Mouse (Mus musculus) gastrocnemius, postnatal 14 days (tissue): ENCODE measurements around the gene Aacs. TPM values are rescaled to one million over a fixed set of nuclear protein-coding genes. Genes with fewer than 3 reads are reported as not detected.
A peak's percentile ranks its signal among the peaks of the same experiment; 100 is the strongest.

Source experiments
- DNase-seq: peaks from one replicate; pipeline ENCODE4 v3.0.0; 2021; ENCODE audit warnings: mixed read lengths
- intact Hi-C: fragments of 180-260 bp; cut with DNase I; formaldehyde crosslinking; loops from one replicate; pipeline ENCODE4 v1.15.1; 2025; ENCODE audit warnings: low total_unique reads
- total RNA-seq, 2 experiments: library from RNA; stranded (reverse); gene quantifications; 2 replicates each; pipeline ENCODE4 v1.2.3; 2021

Gene Aacs
- total RNA-seq, 2 experiments from 2014 or later = 2.0 to 4.6 TPM

DNA sequence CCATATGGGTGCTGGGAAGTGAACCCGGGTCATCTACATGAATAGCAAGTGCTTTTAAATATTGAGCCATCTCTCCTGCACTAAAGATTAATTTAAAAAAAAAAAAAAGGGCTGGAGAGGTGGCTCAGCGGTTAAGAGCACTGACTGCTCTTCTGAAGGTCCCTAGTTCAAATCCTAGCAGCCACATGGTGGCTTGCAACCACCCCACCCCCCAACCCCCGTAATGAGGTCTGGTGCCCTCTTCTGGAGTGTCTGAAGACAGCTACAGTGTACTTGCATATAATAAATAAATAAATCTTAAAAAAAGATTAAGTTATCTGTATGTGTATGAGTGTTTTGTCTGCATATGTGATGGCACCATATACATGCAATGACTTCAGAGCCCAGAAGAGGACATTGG lies 15.0 kb upstream of the Aacs start:
- intact Hi-C loops = loop anchor here (5.0 kb wide), 1 partner anchor 83 kb away; no protein-coding TSS in a partner anchor
- DNase-seq = no peak

DNA sequence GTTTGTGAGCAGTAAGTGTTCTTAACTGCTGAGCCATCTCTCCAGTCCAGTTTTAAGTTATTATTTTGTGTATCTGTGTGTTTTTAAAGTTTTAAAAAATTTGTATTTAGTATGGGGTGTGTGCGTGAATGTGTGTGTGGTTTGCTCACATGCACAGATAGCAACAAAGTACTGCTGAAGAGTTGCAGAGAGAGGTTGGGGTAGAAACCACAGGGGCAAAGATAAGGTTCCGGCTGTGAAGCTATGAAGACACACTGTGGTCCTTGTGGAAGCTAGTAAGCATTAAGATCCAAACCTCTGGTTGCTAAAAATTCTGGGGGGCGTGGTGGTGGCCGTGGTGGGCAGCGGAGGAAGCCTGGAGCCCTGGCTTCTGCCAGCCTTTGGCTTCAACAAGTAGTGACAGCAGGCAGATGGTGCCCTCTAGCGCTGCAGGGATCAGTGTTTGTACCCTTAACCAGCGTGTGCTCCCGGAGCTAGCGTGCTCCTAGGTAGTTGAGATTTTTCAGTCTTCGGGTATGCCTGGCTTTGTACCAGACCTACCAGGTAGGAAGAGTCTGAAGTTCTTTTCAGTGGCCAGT lies 13.7 kb upstream of the Aacs start:
- intact Hi-C loops = loop anchor here (5.0 kb wide), 1 partner anchor 85 kb away; no protein-coding TSS in a partner anchor
- peak; percentile 39 for DNase-seq

DNA sequence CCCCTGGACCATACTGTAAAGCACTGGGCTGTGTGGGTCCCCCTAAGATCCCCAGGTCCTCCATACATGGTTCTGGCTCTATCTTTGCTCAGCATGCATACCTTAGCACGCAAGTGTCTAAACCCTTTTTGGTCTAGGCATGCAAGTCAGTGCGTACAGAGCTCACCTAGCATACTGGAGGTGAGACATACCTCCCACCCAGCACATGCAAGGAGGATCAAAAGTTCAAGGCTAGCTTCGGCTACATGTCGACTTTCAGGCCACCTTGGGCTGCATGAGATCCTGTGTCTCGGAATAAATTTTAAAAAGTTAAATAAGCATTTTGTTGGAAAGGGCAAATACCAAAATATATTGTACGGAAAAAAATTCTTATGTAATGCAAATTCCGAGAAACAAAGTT lies 10.4 kb upstream of the Aacs start:
- no peak for DNase-seq
- intact Hi-C loops = no loop called here

DNA sequence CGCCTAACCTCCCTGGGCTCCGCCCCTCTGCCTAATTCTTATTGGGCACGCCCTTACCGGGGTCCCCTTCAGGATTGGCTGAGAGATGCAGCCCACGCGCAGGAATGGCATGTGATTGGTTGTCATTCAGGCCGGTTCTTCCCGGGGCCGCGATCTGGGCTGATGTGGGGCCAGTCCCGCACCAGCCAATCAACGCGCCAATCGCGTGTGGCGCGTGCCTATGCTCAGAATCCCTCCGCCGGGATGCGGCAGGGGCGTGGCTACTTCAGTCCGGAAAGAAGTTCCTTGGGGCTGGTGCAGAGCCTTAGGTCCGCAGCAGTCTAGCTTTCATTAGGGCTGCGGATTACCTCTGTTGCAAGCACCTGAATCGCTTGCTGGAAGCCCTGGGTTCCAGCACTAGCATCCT lies 9.9 kb upstream of the Aacs start:
- intact Hi-C loops = no loop called here
- peak; percentile 97 for DNase-seq

DNA sequence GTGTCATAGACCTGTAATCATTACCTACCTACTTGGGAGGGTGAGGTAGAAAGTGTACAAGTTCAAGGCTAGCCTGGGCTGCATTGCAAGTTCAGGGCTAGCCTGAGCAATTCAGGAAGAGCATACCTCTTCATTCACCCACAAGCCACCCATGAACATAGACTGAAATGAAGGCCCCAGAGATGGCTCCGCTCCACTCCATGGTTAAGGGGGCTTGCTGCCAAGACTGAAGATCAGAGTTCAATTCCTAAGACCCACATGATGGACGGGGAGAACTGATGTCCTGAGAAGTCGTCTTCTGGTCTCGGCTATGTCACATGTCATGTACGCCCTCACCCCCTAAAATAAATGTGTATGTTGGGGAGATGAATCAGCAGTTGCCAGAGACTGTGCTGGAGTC lies 9.1 kb upstream of the Aacs start:
- intact Hi-C loops = no loop called here
- no peak for DNase-seq

DNA sequence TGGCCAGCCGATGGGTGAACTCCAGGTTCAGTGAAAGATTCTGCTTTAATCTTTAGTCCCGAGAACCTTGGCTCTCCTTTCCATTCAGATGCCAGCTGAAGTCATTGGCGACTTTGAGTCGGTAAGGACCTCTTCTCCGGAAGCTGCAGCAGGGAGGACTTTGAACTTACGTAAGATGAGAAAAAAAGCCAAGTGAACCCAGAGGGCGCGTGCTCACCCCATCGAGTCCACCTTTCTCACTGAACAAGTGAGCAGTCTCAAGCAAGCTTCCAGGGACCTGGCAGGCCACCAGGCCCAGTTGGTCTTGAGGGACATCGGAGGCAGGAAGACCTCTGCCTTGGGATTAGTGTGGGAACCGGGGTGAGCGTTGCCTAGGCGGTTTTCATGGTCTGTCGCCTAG lies 8.4 kb upstream of the Aacs start:
- intact Hi-C loops = no loop called here
- no peak for DNase-seq

DNA sequence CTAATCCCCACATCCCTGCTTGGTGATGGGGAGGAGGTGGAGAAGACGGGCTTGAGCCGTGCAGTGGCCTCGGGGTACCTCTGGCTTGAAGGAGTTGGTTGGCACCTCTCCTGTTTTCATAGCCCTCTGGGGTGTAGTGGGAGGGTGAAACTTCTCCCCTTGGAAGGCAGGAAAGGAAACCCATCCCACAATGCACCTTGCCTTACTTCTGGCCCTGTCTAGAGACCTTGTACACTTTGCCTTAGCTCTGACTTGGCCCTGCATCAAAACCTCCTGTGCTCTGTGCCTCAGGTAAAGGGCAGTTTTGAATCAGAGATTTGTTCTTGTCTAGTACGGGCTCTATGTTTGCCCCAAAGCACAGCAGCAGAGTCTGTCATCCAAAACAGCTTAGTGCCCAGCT lies 4.9 kb upstream of the Aacs start:
- intact Hi-C loops = no loop called here
- DNase-seq = no peak

DNA sequence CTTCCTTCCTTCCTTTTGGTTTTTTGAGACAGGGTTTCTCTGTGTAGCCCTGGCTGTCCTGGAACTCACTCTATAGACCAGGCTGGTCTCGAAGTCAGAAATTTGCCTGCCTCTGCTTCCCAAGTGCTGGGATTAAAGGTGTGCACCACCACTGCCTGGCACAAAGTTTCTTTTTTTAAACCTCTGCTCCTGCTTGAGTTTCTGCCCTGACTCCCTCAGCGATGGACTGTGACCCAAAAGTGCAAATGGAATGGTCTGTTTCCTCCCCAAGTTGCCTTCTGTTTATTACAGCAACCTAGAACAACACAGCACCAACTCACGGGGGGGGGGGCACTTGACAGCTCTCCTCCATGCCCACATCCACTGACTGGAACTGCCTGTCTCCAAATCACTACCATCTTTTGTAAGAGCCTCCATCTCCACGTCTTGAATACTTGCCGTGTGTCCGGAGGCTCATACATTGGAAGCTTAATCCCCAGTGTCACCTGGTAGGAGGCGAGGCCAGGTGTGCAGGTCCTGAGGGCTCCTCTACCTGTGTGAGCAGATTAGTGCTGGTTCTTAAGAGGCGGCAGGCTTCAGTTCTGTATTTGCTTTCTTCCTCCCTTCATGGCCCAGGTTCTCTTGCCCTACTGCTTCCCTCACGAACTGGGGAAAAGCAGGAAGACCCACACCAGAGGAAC lies 2.7 kb upstream of the Aacs start:
- intact Hi-C loops = no loop called here
- no peak for DNase-seq

DNA sequence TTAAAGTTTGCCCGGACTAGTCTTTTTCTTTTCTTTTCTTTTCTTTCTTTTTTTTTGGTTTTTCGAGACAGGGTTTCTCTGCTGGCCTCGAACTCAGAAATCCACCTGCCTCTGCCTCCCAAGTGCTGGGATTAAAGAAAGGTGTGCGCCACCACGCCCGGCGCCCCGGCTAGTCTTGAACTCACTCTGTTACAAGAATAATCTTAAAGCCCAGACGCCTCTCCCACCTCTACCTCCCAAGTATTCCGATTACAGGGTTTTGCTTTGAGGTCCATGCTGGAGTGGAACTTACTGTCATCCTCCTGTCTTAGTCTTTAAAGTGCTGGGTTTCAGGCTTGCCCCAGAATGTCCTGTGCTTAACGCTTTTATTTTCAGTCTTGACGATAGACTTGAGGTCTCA lies 584 bp upstream of the Aacs start:
- no peak for DNase-seq
- intact Hi-C loops = no loop called here

DNA sequence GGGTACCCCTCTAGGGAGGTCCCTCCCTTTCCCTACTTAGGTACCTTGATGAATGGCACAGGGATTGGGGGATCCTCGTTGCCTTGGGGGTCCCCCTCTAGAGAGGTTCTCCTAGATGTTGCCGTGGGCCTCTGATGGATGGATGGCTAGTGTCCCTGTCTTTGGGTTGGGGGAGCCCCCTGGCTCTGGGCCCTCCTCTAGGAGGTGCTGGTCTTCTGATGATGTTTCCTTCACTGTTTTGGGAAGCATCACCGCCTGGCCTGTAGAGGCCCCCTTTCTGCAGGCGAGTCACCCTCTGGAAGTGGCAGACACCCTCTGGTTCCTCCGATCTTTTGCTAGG lies 642 bp downstream of the Aacs start:
- DNase-seq = no peak
- intact Hi-C loops = no loop called here

DNA sequence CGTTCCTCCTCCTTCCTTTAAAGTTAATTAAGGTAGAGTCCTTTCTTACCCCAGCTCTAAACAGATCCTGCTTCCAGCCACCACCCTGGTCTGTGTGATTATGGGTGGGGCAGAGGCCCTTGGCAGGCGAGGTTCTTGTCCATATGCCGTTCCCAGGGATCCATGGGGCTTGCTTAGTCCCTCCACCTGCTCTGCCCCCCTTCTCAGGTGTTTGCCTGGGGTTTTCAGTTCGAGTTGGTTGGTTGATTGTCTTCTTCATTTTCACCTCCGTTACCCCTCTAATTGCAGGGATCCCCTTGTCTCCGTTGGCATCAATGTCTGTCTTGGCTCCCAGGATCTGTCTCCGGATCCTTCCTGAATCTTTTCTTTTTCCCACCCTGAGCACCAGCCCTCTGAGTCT lies 1.2 kb downstream of the Aacs start:
- DNase-seq = no peak
- intact Hi-C loops = no loop called here

DNA sequence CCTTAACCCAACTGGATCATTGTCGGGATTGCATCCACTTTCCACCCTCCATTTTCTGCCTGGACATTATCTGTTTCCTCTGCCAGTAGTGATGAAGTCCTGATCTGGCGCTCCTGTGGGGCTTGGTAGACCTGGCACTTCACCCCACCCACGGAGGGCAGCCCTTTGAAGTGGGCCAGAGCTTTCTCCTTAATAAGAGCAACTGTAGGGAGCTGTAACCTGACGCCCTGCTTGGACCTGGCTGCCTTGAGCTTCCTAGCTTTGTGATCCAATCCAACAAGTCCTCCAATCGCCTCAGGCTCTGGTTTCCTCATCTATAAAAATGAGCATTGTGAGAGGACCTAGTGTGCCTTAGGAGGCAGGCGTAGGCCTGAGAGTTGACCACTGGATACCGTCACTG lies 1.9 kb downstream of the Aacs start:
- no peak for DNase-seq
- intact Hi-C loops = no loop called here

DNA sequence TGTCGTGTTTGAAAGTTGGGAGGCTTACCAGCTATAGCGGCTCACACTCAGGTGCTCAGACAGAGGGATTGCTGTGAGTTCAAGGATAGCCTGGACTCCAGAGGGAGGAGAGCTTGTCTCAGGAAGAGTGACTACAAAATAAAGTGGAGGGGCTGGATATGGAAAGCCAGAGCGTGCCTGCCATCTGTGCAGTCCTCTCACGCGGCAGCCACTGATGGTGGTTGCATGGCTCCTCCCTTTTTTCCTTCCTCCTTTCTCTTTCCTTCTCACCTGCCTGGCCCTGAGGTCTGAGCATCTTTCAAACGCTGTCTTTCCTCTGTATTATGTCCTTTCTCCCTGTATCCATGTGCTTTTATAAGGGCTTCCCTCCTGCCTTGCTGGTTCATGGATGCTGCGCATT lies 2.4 kb downstream of the Aacs start:
- no peak for DNase-seq
- intact Hi-C loops = no loop called here

DNA sequence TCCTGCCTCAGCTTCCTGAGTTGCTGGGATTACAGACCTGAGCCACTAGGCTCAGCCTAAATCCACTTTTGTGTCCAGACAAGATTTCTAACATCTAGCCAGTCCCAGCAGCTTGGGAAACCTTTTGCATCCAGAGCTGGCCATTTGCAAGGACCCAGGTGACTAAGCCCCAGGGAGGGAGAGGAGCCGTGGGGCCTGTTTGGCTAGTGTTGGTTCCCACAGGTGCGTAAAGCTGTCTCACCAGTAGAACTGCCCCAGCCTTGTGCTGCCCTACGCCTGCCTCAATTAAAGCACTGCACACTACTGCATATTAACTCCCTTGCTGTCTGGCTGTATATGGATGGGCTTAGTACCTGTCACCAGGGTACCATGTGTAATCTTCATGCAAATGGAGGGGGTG lies 3.8 kb downstream of the Aacs start:
- intact Hi-C loops = no loop called here

DNA sequence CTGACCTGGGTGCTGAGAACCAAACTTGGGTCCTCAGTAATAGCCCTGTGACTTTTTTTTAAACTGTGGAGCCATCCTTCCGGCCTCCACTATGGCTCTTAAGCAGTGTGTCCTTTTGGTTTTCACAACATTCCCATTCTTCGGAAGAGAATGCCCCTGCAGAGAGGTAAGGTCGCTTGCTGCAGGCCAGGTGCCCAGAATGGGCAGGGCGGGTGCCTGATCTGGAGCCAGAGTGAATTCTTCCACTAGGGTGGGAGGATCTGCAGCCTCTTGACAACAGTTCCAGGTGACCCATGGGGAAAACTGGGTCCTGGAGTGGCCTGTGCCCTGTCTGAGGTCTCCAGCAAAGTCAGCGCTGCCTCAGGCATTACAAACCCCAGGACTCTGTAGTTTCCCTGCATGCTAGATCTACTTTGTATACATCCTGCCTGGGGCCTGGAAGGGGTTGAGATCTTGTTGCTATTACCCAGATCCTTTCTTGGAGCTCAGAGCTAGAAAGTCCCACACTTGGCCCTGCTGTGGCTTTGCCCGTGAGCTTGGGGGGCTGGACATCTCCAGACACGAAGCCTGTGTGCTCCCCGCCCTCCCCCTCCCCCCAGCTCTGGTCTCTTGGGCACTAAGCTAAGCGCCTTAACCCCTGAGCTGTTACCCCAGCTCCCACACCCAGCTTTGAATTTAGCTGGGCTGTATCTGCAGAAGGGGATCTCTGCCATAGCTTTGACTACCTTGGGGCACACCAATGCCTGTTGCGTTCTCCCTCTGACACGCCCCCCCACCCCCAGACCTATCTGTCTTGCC lies 5.0 kb downstream of the Aacs start:
- no peak for DNase-seq
- intact Hi-C loops = no loop called here

More for the DNA sequence above, 3.8 kb downstream of the Aacs start:
- no peak for DNase-seq

DNA sequence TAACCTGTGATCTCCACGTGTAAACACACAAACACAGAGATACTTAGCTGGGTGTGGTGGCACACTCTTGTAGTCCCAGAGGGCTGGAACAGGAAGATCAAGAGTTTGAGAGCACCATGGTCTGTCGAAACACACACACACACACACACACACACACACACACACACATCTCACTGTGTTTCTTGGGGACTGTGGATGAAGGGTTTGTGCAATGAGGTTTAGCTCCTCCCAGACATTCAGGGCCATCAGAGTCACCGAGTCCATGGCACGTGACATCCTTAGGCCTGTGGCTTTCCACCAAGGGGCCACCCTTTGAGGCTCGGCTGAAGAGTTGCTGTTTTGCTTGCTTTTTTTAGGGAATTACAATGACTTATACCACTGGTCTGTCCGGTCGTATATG lies 6.9 kb downstream of the Aacs start:
- intact Hi-C loops = no loop called here
- DNase-seq = no peak

DNA sequence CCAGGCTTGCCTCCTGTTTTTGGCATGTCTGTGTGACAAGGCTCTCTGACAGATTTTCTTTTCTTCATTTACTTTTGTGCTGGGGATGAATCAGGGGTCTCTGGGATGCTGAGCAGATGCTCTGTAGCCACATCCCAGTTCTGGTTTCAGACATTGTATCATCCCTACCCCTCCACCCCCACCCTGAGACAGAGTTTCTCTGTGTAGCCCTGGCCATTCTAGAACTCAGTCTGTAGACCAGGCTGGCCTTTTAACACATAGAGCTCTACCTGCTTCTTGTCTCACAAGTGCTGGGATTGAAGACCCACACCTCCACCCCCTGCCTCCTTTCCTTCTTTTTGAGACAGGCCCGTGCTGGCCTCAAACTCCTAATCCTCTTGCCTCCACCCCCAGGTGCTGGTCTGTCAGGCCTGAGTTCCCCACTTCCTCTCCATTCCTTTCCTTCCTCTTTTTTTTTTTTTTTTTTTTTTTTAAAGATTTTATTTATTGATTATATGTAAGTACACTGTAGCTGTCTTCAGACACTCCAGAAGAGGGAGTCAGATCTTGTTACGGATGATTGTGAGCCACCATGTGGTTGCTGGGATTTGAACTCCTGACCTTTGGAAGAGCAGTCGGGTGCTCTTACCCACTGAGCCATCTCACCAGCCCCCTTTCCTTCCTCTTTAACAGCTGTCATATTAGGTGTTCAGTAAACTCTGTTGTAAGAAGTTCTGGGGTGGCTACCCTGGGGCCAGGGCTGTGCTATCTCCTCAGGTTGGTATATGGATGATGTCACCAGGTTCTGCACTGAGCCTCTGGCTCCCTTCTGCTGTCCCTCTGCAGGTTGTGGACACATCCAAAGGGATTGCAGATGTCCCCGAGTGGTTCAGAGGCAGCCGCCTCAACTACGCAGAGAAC lies 8.3 kb downstream of the Aacs start:
- DNase-seq = no peak
- intact Hi-C loops = no loop called here

DNA sequence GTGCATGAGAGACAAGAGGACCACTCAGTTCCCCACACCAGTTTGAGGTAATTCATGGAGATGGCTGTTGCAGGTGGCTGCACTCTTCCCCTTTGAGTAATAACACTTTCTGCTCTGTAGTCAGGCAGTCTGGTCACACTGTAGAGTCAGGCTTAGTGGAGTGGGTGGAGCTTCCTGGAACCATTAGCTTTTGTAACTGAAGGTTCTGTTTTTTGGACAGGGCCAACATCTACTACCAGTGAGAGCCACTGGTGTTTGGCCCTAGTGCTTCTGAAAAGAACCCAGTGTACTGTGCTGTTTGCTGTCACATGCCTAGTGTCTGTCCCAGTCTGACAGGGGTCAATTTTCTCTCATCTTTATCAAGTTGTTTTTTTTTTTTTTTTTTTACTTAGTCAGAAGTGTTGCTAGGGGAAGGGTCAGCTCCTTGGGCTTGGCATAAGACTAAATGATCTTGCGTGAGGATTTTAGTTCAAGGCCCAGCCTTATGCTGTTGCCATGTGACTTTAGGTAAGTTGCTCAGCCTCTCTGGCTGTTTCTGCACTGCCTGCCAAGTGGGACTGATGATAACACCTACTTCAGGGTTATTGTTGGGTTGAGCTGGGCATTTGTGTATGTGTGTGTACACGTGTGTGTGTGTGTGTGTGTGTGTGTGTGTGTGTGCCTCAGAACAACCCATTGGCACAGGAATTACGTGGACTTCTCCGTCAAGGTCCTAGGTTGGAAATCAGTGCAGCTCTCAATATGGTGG lies 9.6 kb downstream of the Aacs start:
- intact Hi-C loops = no loop called here
- no peak for DNase-seq

DNA sequence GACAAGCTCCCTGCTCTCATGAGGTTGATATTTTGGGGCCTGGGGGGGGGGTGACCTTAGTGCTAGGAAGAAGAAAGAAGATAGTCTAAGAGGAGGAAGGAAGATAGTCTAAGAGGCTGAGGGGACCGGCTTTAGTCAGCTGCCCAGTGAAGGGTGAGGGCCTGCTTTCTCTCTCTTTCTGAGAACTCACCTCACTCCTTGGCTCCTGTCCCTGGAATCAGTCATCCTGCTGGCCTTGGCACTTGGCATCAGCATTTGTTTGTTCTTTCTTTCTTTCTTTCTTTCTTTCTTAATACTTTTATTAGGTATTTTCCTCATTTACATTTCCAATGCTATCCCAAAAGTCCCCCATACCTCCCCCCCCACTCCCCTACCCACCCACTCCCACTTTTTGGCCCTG lies 10.5 kb downstream of the Aacs start:
- intact Hi-C loops = no loop called here
- no peak for DNase-seq
